Mouse (Mus musculus): ENCODE measurements around the gene C1s2.
"Not testable (repeated sequence)": the region's sequence is repeated elsewhere in the genome, so short reads cannot be mapped to it uniquely, and the experiment has no call there.

C1s2 gene

DNA sequence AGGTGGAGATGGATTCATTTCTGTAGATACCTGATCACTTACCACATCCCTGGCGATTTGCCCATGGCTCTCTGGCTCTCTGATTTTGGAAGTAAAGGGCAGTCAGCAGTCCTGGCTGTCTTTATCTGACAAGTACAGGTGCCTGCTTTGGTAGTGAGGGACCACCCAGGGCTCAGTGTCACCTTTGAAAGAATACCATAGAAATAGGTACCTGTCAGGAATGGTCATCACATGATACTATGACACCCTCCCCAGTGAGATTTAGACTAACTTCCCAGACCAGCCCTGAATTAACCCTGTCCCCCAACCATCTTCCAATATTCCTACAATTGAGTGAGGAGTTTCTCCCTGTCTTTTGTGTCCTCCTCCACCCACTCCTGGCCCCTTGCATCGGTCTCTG lies at the start of gene C1s2:
TSS of gene C1s2 (minus strand) at position 101 of the 400 bp plus-strand sequence.
- not testable (repeated sequence) for DNase-seq (ENCODE audit: low read depth)

DNA sequence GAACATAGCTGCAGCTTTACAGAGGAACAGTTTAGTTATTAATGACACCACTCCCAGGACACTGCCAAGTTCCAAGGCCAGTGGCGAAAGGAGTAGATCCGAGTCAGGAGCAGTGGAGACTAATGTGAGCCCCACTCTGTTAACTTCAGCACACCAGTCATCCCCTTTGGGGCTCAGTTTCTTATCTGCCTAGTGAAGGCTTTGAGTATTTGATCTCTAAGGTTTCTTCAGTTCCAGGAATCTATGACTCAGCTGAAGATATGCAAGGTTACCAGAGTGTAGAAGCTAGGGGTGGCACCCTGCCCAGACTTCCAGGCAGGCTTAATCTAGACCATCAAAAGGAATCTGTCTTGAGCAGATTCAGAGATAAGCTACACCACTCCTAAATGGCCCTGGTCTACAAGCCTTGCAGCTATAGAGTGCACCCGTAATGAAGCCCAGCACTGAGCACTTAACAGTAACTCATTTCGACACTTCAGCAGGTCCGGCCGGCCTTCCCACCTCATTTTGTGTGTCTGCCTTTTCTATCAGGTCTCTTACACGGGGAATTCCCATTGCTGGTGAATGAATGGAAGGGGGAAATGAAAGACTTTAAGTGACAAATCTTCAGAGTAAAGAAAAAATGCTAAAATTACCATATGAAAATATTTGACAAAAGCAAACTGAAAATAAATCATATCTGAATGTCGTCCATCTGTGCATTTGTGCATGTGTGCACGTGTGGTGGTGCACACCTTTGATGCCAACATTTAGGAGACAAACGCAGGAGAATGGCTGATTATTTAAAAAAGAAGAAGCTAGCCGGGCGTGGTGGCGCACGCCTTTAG lies 47.9 kb upstream of the C1s2 start:
- no peak for DNase-seq (ENCODE audit: low read depth)

DNA sequence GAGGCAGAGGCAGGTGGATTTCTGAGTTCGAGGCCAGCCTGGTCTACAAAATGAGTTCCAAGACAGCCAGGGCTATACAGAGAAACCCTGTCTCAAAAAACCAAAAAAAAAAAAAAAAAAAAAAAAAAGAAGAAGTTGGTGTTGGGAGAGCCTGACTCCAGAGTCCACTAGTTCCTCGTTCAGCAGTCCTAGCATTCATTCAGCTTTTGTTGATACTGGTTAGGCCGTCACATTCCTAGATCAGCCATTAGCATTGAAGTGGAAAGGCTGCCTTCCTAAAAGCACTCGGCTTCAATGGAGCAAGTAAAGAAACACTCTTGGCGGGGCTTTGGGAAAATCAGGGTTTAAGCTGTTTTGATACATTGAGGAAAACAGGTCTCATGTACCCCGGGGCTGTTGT lies 46.4 kb upstream of the C1s2 start:
- DNase-seq (ENCODE audit: low read depth): not testable (repeated sequence)

DNA sequence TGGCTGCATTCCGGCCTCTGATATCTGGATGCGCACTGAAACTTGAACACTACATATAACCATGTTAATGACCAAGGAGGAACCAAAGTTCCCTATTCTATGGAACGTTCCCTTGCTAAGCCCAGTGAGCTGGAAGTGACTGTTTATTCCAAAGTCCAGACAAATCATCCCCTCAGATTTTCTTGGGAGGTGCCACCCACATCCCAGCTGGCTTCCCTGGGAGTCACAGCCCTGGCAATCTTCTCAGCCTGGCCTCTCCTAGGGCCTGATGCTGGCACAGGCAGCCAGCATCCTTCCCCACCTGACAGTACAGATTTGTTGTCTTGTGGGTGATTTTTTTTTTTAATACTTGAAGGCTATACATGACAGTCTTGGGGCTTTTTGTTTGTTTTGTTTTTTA lies 43.6 kb upstream of the C1s2 start:
- DNase-seq (ENCODE audit: low read depth): no peak

DNA sequence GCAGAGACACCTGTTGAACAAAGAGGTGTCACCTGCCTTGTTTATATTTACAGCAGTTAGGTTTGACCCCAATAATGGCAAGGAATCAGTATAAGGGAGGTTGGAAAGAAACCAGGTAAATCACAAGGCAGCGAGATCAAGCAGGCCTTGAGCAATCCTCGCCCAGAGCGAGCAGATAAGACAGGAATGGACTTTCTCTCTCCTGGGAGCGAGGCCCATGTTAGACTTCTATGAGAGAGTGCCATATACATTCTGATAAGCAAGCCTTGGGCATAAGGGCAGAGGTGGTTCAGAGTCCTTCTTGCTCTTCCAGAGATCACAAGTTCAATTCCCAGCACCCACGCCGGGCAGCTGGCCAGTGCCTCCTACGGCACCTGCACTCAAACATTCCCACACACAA lies 42.9 kb upstream of the C1s2 start:
- DNase-seq (ENCODE audit: low read depth): no peak

DNA sequence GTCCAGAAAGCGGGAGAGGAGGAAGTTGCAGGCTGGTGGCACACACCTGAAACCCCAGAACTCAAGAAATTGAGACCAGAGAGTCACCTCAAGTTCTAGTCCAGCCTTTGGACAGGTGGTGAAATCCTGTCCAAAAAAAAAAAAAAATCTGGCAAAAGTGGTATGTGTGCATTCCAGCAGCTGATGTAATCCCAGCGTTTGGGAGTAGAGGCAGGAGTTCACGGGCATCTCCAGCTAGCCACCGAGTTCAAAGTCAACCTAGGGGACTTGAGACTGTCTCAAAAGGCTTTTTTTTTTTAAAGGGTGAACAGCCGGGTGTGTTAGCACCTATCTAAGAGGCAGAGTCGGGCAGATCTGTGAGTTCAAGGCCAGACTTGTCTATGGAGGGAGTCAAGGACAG lies 40.3 kb upstream of the C1s2 start:
- no peak for DNase-seq (ENCODE audit: low read depth)

DNA sequence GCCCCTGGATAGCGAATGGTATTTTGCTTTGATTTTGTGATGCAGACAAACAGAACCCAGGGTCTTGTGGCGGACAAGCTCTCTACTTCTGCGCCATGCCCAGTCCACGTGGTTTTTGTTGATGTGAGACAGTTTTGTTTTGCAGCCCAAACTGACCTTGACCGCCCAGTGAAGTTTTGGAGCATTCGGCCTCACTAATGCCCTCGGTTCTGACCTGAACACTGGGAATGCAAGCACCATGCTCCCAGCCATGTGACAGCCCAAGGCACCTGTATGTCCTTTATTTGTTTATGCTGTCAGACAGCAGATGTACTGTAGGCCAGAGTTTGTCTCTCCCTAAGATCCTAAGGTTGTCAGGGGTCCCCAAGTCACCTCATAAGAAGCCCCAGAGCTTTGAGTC lies 38.7 kb upstream of the C1s2 start:
- DNase-seq (ENCODE audit: low read depth): no peak

DNA sequence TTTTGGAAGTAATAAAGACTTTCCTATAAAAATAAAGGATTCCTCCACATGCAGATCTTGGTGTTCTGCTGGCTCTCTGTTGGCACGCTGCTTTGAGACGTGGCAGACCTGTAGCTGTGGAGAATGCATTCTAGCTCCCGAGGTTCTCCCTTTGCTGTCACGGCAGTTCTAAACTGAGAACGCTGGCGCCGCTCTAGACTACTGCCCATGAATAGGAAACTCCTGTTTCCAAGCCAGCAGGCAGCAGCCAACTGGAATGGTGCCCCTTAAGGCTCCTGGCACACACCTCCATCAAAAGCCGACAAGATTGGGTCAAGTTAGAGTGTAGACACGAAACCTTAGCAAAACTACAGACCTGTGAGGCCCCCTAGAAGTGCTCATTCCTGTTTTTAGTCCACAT lies 37.7 kb upstream of the C1s2 start:
- no peak for DNase-seq (ENCODE audit: low read depth)

DNA sequence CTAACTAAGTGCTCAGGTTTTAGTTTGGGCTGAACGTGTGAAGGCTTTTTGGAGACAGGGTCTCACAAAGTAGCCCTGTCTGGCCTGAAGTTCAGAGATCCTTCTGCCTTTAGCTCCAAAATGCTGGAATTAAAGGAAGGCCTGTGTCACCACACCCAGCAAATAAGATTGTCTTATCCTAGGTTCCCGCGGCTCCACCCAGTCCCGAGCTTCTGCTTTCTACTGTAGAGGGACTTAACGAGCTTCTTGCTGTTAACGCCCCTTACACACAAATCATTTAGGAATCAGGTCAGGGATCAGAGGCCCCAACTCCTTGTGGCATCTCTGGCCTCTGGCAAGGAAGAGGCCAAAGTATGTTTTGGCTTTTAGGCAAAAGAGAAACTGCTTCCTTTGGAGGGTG lies 36.2 kb upstream of the C1s2 start:
- no peak for DNase-seq (ENCODE audit: low read depth)

DNA sequence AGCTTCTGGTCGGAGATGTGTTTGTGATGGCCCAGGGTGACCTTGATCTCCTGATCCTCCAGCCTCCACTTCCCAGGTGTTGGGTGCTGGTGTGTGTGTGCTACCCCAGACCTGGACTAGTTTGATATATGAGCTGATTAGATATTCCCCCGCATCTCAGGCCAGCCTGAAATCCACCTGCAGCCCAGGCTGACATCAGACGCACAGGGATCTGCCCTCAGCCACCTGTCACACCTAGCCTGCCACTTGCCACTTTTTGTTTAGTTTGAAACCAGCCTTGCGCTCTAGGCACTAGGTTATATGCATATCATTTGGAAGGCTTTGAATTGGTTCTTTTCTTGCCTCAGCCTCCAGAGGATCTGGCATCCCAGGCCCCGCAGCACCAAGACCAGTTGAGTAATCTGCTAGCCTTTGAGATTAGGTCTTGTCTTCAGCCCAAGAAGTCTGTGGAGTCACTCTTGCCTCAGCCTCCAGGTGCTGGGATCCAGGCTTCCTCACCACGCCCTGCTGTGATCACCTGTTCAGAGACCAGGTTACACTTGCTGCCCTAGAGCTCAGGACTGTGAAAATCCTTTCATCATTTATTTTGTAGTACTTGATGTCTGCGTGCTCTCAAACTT lies 34.5 kb upstream of the C1s2 start:
- no peak for DNase-seq (ENCODE audit: low read depth)

DNA sequence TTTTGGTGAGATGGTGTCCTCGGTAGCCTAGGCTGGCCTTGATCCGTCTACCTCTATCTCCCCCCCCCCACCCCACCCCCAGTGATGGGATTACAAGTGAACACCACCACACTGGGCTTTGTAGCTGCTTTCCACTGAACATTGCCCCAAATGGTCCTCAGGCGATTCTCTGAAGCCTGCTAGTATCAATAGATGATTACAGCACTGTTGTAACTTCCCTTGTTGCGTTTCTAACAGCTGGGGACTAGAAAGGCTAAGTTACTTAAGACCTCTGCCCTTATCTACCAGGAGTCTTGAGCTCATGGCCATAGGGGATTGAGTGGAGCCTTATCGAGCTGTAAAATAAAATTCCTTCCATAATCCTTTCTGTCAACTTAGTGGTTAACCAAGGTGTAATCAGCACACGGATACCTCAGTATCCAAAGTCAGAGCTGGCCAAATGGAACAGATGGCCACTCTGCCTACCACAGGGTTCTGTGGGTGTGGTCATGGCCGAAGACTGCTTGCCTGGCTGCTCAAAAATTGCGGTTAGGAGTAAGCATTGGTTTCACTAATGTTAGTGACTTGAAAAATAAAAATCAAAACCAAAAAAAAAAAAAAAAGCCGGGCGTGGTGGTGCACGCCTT lies 33.5 kb upstream of the C1s2 start:
- no peak for DNase-seq (ENCODE audit: low read depth)

DNA sequence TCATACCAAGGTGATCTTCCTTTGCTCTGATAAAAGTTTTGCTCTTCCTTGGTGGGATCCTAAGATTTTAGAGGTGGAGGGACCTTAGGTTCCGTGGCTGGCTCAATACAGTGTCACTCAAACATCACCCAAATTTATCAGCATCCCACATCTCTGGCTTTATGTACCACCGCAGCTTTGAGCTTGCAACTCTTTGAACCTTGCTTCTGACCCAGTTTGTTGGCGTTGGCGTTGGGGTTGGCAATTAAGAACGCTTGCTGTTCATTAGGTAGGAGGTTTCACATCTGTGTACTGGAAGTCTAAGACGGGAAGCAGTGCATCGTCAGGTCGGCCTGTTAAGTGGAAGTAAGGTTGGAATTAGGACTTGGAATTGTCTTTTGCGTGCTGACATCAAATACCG lies 29.1 kb upstream of the C1s2 start:
- peak; percentile 47 for DNase-seq (ENCODE audit: low read depth)

DNA sequence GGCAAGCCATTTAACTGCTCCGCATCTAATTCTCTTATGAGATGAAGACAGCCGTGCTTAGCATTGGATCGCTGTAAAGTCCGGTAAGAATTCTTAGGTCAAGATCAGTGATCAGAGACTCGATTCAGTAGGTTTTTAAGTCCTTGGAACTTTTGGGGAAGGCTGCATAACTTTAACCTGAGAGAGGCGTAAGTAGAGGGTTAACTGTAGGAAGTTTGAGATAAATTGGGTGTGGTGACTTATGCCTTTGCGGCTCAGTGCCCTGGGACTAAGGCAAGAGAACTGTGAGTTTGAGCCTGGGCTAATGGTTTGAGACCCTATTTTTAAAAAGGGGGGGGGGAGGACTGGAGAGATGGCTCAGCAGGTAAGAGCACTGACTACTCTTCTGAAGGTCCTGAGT lies 28.4 kb upstream of the C1s2 start:
- peak; percentile 24 for DNase-seq (ENCODE audit: low read depth)

DNA sequence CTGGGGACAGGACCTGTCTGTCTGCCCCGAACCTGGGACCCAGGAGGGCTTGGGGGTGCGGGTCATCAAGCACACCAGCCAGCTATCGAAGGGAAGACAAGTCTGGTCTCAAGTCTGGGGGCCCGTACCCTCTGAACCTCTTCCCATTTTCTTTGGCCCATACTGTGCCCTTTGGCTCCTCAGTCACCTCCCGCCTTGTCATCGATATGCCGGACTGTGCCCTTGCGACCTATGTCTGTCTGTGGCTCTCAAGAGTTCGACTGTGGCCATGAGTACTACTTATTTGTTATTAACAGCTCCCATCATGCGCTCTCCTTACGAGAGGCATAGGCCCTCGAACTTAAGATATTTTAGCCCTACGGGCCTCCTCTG lies 27.5 kb upstream of the C1s2 start:
- no peak for DNase-seq (ENCODE audit: low read depth)

DNA sequence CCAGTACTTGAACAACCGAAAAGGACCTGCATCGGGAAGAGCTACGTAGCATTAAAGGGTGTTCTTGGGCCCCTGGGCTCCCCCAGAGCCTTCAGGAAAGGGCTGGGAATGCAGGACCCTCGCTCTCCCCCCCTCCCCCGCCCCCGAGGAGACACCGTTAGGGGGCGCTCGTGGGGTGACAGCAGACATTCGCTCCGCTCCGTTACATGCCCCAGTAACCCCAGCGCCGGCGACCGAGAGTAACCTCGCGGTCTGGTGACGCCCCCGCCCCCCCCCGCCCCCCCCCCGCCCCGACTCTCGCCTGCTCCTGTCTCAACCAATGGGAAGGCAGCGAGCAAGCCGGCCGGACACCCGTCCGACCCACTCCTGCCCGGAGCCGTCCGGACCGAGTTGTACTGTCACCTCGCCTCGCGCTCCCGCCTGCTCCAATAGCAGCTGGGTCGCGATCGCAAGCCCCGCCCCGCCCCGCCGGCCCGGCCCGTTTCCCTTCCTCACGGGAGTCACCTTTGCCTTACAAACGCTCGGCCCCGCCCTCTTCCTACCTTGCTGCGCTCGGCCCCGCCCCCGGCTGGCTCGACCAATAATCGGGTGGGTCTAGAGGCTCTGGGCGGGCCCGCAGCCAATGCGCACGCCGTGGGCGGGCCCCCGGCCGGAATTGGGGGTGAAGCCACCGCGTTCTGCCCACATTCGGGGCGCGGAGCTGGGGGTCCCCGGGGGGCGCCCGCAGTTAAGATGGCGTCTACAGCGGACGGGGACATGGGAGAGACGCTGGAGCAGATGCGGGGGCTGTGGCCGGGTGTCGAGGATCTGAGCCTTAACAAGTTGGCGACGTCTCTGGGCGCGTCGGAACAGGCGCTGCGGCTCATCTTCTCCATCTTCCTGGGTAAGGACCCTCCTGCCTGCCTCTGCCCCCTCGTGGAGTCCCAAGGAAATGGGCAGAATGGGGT lies 26.9 kb upstream of the C1s2 start, which contains the start of gene Lpcat3:
TSS of gene Lpcat3 (plus strand) at position 551 of the 947 bp plus-strand sequence.
- peak; percentile 99 for DNase-seq (ENCODE audit: low read depth)

DNA sequence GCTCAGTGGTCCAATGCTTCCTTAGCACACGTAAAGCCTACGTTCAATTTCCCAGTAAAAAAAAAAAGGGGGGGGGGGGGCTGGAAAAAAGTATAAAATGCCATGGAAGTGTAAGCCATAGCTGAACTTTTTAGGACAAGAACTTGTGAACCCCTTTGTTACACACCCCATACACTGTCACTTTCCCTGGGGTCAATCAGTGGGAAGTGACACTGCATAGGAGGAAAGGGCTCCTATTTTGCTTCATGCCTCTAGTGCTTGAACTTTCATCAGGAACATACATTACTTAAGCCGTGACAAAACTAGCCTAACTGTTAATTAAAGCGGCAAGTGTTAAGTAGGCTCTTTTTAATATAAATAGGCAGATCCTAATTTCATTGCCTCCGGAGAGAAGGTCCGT lies 26.1 kb upstream of the C1s2 start:
- DNase-seq (ENCODE audit: low read depth): no peak

DNA sequence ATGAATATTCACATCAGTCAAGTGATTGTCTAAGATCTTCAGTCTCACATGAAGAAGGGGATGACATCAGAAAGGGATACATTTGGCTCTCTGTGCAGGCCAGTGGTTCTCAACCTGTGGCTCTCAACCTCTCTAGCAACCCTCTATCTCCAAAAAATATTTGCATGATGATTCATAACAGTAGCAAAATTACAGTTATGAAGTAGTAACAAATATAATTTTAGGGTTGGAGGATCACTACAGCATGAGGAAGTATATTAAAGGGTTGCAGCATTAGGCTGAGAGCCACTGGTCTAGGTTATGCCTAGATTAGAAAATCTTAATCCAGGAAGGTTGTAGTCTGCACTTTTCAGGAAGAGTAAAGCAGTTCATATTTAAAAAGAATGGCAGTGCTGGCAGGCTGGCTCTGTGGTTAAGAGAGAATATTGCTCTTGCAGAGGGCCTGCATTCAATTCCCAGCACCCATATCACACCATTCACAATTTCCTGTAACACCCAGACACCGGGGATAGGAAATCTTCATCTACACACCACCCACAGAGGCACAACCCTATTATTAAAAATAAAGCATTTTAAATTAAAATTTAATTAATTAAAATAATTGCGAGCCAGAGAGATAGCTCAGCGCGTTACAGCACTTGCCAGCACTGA lies 25.4 kb upstream of the C1s2 start:
- DNase-seq (ENCODE audit: low read depth): no peak

DNA sequence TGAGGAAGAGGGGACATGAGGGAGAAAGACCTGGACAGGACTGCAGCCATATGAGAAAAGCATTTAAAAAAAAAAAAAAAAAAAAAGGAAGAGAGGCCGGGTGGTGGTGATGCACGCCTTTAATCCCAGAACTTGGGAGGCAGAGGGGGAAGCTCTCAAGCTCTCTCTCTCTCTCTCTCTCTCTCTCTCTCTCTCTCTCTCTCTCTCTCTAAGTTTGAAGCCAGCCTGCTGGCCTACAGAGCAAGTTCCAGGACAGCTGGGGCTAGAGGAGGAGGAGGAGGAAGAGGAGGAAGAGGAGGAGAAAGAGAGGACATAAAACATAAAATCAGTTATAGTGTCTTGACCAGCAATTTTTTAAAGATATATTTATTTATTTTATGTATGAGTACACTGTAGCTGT lies 22.2 kb upstream of the C1s2 start:
- no peak for DNase-seq (ENCODE audit: low read depth)

DNA sequence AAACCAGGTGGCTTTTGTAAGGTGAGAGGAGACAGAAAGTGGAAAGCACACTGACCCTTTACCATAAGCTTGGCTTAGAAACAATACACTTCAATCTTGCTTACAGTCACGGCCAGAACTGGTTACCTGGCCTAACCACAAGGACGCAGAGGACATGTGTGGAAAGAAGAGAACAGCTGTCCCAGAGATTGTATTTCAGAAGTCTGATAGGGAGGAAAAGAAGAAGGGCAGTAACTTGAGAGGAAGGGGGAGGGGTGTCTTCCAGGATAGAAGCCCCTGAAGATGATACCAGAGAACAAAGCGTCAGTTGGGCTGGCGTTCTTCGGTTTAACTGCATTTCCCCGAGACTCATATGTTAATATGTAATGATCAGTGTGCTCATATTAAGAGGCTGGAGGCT lies 20.0 kb upstream of the C1s2 start:
- no peak for DNase-seq (ENCODE audit: low read depth)

DNA sequence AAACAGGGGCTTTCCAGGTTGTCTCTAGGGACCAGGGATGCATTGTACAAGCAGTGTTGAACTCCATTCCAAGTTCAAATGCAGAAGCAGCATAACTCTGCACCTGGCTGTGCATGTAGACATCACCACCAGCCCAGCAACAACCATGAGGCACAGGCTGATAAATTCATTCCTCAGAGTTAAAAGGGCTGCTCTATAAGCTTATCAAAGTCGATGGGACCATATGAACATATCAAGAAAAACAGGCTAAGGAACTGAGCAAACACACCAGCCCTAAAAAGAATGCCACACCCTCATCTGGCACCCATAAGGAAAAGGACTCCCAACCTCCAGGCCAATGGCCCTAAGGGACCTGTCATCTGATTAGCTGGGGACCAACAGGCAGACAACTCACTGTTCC lies 10.5 kb upstream of the C1s2 start:
- DNase-seq (ENCODE audit: low read depth): no peak

DNA sequence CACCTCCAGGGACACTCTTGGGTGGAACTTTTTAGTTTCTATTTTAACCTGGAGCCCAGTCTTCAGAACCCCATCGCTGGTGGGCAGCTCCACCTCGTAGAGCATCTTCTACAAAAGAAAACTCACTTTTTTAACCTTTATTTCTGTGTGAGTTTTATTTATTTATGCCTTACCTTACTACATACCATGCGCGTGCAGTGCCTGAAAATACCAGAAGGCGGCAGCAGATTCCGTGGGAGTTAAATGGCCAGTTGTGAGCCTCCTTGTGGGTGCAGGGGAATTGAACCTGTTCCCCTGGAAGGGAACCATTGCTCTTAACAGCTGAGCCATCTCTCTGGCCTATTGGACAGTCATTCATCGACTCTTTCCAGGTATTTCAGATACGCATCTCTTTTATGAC lies 5.1 kb upstream of the C1s2 start:
- peak; percentile 85 for DNase-seq (ENCODE audit: low read depth)

DNA sequence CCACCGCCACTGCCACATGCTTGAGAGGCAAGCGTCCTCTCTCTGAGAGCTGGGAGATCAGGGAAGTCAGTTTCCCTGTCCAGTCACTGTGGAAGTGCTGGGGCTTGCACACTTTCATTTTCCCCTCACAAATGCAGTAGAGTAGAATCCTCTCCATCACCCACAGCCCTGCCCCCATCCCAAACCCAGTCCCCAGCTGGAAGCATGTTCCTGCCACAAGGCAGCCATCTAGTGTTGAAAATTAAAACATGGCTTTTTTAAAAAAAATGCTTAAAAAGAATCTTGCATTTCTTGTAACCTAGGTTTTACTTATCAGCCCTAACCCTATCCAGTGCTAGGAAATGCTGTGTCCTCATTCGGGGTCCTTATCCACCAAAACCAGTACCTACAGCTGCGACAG lies 4.2 kb upstream of the C1s2 start:
- no peak for DNase-seq (ENCODE audit: low read depth)

Data from naive thymus-derived CD4-positive, alpha-beta T cell, adult 2 months (primary cell).